ENCODE assay signal across 8 mouse cellular contexts in the genomic region with DNA sequence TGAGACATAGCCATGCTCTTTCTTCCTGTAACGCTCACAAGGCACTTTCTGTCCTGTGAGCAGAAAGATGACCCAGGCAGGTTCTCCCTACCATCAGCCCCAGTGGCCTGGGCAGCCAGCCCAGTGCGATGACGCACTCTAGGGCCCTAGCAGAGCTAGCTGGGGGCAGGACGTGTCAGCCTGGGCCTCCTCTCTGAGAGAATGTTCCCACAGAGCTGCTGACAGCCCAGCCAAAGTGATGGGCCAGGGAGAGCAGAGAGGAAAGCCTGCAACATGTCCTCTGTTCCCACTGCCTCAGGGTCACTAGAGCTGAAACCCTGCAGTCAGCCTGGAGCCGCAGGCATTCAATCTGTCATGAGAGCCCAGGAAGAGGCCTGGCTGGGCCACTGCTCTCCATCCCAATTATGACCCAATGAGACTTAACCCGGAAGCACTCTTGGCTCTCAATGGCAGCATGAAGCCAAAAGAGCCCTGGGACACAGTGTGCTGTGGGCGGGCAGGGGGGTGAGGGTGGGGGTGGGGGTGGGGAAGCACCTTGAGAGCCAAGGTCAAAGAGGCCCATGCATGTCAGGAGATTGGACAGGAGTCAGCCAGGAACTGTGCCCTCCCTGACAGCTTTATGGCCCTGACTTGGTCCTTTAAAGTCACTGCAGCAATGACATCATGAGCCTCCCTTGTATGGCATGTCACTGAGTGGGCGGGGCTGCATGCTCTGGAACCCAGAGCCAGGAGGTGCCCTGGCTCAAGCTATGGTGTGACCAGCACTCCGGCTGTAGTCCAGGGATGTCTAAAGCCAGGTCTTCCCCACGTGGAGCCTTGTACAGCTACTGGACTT.
DNase-seq lines count a peak whose midpoint lies in the region; ATAC-seq lines count a peak whose summit lies in the region.

No protein-coding gene starts in this region.

- intact Hi-C loops in heart, postnatal 10 days (cut with DNase I) = no loop called here
- intact Hi-C loops in left cerebral cortex, postnatal 4 days (cut with DNase I) = no loop called here

- DNase-seq in right cerebral cortex, adult 18-20 months = peak; percentile 55
- no peak for DNase-seq in right cerebral cortex, postnatal 14 days
- peak; percentile 35 to 54 for DNase-seq in cerebellum, postnatal 25 days
- DNase-seq in heart, postnatal 10 days = peak; percentile 91 to 96
- peak; percentile 50 for DNase-seq in left cerebral cortex, postnatal 4 days
- DNase-seq in testis, postnatal 14 days (ENCODE audit: low spot score) = peak; percentile 43

- ATAC-seq in erythroid progenitor cell, adult 5-6 weeks (replicated peaks; ENCODE audit: low FRiP score, poor library complexity, severe bottlenecking) = no peak
- ATAC-seq in granulocyte monocyte progenitor cell, adult 5-6 weeks (replicated peaks; ENCODE audit: poor library complexity, severe bottlenecking) = no peak
